Mouse (Mus musculus) embryonic stem cell, embryonic (primary cell): ENCODE measurements around the gene Ston1.

Experiments used
- CTCF ChIA-PET, 4 experiments: fragments of 300-600 bp in 2 of 4; fragments of 350-600 bp in 2 of 4; sonication (Branson Sonifier 250); formaldehyde crosslinking; loops; one replicate each; lab custom pipeline; 2022; ENCODE audit warnings: inconsistent platforms in 2 of 4; lab: Charles Lee
- POLR2A ChIA-PET, 4 experiments: fragments of 300-600 bp in 2 of 4; fragments of 350-600 bp in 2 of 4; sonication (Branson Sonifier 250); formaldehyde crosslinking; loops; one replicate each; lab custom pipeline; 2022; ENCODE audit warnings: antibody characterized with exemption in 4 of 4, inconsistent platforms in 1 of 4; lab: Charles Lee

Ston1 gene

GRCm38 (mm10) chr17:88670800-88671199 is 73.3 kb downstream of the Ston1 start:
- ChIA-PET POLR2A (no interaction called here), CTCF (no interaction called here)

- ChIA-PET POLR2A (no interaction called here), CTCF (no interaction called here)
Measured at GRCm38 (mm10) chr17:88675310-88676309, 78.1 kb downstream of the Ston1 start.

DNA sequence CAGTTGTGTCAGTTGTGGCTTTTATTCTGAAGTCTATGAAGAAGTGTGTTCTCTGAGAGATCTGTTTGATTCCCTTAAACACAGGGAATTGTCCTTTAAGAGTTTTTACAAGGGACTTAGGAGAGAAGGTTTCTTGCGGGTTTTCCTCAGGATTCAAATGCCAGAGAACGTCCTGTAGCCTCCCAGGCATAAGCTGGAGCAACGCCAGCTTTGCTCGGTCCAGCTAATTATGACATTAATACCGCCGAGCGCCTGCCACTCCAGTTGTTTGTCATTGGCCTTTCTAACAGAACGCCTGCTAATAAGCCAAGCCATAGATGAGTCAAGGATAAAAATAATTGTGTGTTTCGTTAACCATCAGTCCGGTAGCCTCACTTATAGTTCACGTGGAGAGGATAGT is 90.7 kb downstream of the Ston1 start:
- ChIA-PET CTCF (no interaction called here), POLR2A (no interaction called here)

GRCm38 (mm10) chr17:88696656-88697333 is 99.3 kb downstream of the Ston1 start:
- ChIA-PET POLR2A (no interaction called here), CTCF (interaction anchor here in 1 of 4 experiments (0.6 kb wide), 1 partner anchor 31 kb away, joined by 3 read pairs; no protein-coding TSS in a partner anchor)

GRCm38 (mm10) chr17:88700901-88701300 is 103.4 kb downstream of the Ston1 start:
- POLR2A ChIA-PET: no interaction called here

DNA sequence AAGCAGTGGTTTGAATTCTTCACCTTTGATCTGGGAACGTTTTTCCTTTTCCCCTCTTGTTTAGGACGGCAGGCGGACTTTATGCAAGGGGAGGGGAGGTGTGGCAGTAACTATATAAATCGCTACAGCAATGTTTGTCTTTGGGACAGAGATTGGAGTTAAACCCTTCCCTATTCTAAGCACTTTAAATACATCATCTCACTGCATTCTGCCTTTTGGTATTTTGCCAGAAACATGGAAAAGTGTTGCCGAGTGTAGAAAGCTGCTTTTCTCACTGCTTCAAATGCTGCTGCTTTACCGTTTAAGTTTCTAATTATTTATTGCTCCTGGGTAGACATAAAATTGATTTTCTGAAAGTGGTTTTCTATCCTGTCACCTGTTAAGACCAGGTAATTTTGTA is 104.9 kb downstream of the Ston1 start:
- ChIA-PET POLR2A (interaction anchor here in 2 of 4 experiments (0.7 kb wide), 2 partner anchors 56 to 361 kb away, joined by 3 to 12 read pairs; no protein-coding TSS in a partner anchor), CTCF (interaction anchor here in 1 of 4 experiments (0.6 kb wide), 1 partner anchor 187 kb away, joined by 3 read pairs; no protein-coding TSS in a partner anchor)

More at GRCm38 (mm10) chr17:88700901-88701300, 103.4 kb downstream of the Ston1 start:
- CTCF ChIA-PET: no interaction called here

DNA sequence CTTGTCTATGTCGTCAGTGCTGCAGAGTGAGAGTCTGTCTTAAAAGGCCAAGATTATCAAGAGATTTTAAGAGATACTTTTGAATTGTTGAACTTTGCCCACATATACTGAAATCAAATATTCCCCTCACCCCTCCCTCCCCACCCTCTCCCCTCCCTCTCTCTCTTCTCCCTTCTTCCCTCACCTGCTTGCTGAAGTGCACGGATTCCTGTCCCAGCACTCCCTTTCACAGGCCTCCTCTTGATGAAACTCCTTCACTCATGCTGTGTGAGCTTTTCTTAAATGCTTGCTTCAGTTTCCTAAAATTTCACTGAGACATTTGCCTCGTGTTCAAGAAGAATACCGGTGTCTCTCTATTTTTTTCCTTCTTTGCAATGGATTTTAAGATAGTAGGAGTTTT is 105.6 kb downstream of the Ston1 start:
- POLR2A ChIA-PET: interaction anchor here in 2 of 4 experiments (0.6 to 0.7 kb wide), 2 partner anchors 55 to 154 kb away, joined by 7 to 12 read pairs; no protein-coding TSS in a partner anchor
- CTCF ChIA-PET: no interaction called here

DNA sequence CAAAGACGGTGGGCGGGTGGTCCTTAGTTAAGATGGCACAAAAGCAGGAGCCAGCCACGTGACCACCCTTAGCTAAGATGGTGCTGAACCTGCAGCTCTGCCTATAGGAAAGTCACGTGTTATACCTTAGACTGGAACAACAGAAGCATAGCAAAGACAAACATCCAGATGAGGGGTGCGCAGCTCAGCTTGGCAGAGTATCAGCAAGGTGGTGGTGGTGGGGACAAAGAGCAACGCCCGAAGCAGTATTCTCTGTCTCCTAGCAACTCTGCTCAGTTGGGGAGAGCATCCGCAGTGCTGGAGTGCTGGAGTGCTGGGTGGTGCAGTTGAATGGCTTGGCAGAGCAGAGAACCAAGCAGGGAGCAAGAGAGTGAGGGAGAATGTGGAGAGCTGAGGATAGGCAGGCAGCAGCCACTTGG is 108.8 kb downstream of the Ston1 start:
- CTCF ChIA-PET: no interaction called here

More for the DNA sequence above, 108.8 kb downstream of the Ston1 start:
- POLR2A ChIA-PET: no interaction called here
